Mouse (Mus musculus): Measurements from ENCODE around the gene Gprc5a.

DNA sequence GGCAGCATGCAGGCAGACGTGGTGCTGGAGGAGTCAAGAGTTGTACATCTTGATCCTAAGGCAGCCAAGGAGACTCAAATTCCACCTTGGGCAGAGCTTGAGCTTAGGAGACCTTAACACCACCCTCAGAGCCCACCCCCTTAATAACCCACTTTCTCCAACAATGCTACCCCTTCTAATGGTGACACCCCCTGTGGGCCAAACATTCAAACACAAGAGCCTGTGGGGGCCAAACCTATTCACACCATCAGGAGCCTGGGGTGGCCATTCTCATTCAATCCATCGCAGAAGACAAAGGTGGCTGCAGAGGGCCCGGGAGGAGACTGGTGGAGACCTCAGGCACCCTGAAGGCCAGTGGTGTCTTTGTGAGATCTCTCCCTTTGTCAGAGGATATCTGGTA is 23.5 kb upstream of the Gprc5a start:
- TF ChIP-seq CEBPB (IDR thresholded peaks at IDR 0.05; ENCODE audit: low read depth) (no peak), CTCF (IDR thresholded peaks at IDR 0.05; ENCODE audit: control insufficient read depth, insufficient read depth, insufficient read length) (no peak), USF1 (IDR thresholded peaks at IDR 0.05; ENCODE audit: low read depth) (no peak), FOSL1 (IDR thresholded peaks at IDR 0.05; ENCODE audit: insufficient read depth, low read length, poor library complexity, severe bottlenecking) (no peak), MAX (IDR thresholded peaks at IDR 0.05) (no peak)
